Comparison of ENCODE assay signal across 8 mouse cellular contexts in genomic region chr19:37375755-37376615, GRCm38 (mm10). TPM values are rescaled to one million over a fixed set of nuclear protein-coding genes. Genes with fewer than 3 reads are reported as not detected.
DNase-seq lines count a peak whose midpoint lies in the region; ATAC-seq and TF ChIP-seq lines count a peak whose summit lies in the region.

Kif11 (plus strand) TSS chr19:37376403.

- H3K9me3 ChIP-seq in E14TG2a.4 (ENCODE audit: low read length), result no peaks in the 10 kb centered on the region
- no peaks in the 10 kb centered on the region for H3K9me3 ChIP-seq in forebrain, embryonic 12.5 days
- no peaks in the 10 kb centered on the region for H3K9me3 ChIP-seq in heart, postnatal 0 days (replicated peaks; ENCODE audit: control insufficient read depth, low read length)
- no peaks in the 10 kb centered on the region for H3K9me3 ChIP-seq in liver, embryonic 16.5 days (replicated peaks; ENCODE audit: control insufficient read depth, low read length)
- H3K9me3 ChIP-seq in neural tube, embryonic 13.5 days, result no peaks in the 10 kb centered on the region

- H3K36me3 ChIP-seq in E14TG2a.4 (ENCODE audit: insufficient read depth, low read length), result peaks cover 18% of the 10 kb centered on the region
- H3K36me3 ChIP-seq in forebrain, embryonic 12.5 days (replicated peaks), result no peaks in the 10 kb centered on the region
- H3K36me3 ChIP-seq in heart, postnatal 0 days (replicated peaks; ENCODE audit: control insufficient read depth, insufficient read depth, low read length), result no peaks in the 10 kb centered on the region
- peaks cover 5% of the 10 kb centered on the region for H3K36me3 ChIP-seq in liver, embryonic 16.5 days (ENCODE audit: control insufficient read depth, insufficient read depth)
- no peaks in the 10 kb centered on the region for H3K36me3 ChIP-seq in neural tube, embryonic 13.5 days
- no peaks in the 10 kb centered on the region for H3K36me3 ChIP-seq in testis, adult 2 months (ENCODE audit: control insufficient read depth, insufficient read depth, low read length)

- no peak for TF ChIP-seq CTCF in E14TG2a.4 (conservative IDR thresholded peaks at IDR 0.05; ENCODE audit: low read length)
- no peak for TF ChIP-seq CTCF in heart, postnatal 0 days (IDR thresholded peaks at IDR 0.05; ENCODE audit: low read depth)
- TF ChIP-seq CTCF in testis, adult 2 months (IDR thresholded peaks at IDR 0.05; ENCODE audit: control insufficient read depth, insufficient read depth, insufficient replicate concordance, low read depth, low read length), result no peak

- peak within 1 kb of the TSS; percentile 98 for H3K4me3 ChIP-seq in E14TG2a.4 (replicated peaks; ENCODE audit: low read length)
- H3K4me3 ChIP-seq in forebrain, embryonic 12.5 days (replicated peaks), result peak within 1 kb of the TSS; percentile 88
- H3K4me3 ChIP-seq in heart, postnatal 0 days (ENCODE audit: low read depth, low read length), result peak within 1 kb of the TSS; percentile 73
- H3K4me3 ChIP-seq in liver, embryonic 16.5 days (ENCODE audit: low read depth, low read length), result peak within 1 kb of the TSS; percentile 99
- H3K4me3 ChIP-seq in neural tube, embryonic 13.5 days, result peak within 1 kb of the TSS; percentile 81
- peak within 1 kb of the TSS; percentile 99 for H3K4me3 ChIP-seq in testis, adult 2 months (ENCODE audit: control insufficient read depth, low read depth, low read length)

- ATAC-seq in forebrain, embryonic 12.5 days (ENCODE audit: low FRiP score), result peak; percentile 99
- peak; percentile 99 for ATAC-seq in heart, postnatal 0 days (ENCODE audit: insufficient read depth, low read depth)
- peak; percentile 98 for ATAC-seq in liver, embryonic 16.5 days (ENCODE audit: low read depth)
- ATAC-seq in neural tube, embryonic 13.5 days (ENCODE audit: low read depth), result peak; percentile 100

- under 1% methylated on average over 73 of the region's 73 CpGs for WGBS in forebrain, embryonic 12.5 days
- under 1% methylated on average over 73 of the region's 73 CpGs for WGBS in heart, postnatal 0 days
- under 1% methylated on average over 73 of the region's 73 CpGs for WGBS in liver, embryonic 16.5 days (ENCODE audit: insufficient replicate concordance)
- WGBS in neural tube, embryonic 13.5 days, result under 1% methylated on average over 73 of the region's 73 CpGs

- H3K4me2 ChIP-seq in forebrain, embryonic 12.5 days, result peak within 1 kb of the TSS; percentile 65
- H3K4me2 ChIP-seq in heart, postnatal 0 days (ENCODE audit: low read depth, low read length), result peak within 1 kb of the TSS; percentile 80
- peak within 1 kb of the TSS; percentile 83 for H3K4me2 ChIP-seq in liver, embryonic 16.5 days (ENCODE audit: low read depth, low read length)
- peak within 1 kb of the TSS; percentile 80 for H3K4me2 ChIP-seq in neural tube, embryonic 13.5 days

- H3K27ac ChIP-seq in forebrain, embryonic 12.5 days, result peak within 1 kb of the TSS; percentile 97
- H3K27ac ChIP-seq in heart, postnatal 0 days (ENCODE audit: low read depth), result peak within 1 kb of the TSS; percentile 98
- peak within 1 kb of the TSS; percentile 97 for H3K27ac ChIP-seq in liver, embryonic 16.5 days (ENCODE audit: low read length)
- H3K27ac ChIP-seq in neural tube, embryonic 13.5 days (replicated peaks), result peak within 1 kb of the TSS; percentile 93
- peak within 1 kb of the TSS; percentile 93 for H3K27ac ChIP-seq in testis, adult 2 months (ENCODE audit: control insufficient read depth, insufficient read depth, low read depth, low read length)

- H3K4me1 ChIP-seq in E14TG2a.4 (replicated peaks; ENCODE audit: low read depth, low read length), result peaks cover 45% of the 10 kb centered on the region
- H3K4me1 ChIP-seq in forebrain, embryonic 12.5 days, result peaks cover 36% of the 10 kb centered on the region
- H3K4me1 ChIP-seq in heart, postnatal 0 days (ENCODE audit: control insufficient read depth, insufficient read depth), result peaks cover 6% of the 10 kb centered on the region; the same call in 1 of the 2 replicates
- peaks cover 27% of the 10 kb centered on the region for H3K4me1 ChIP-seq in liver, embryonic 16.5 days (ENCODE audit: control insufficient read depth, low read depth, low read length)
- peaks cover 27% of the 10 kb centered on the region for H3K4me1 ChIP-seq in neural tube, embryonic 13.5 days (replicated peaks)
- H3K4me1 ChIP-seq in testis, adult 2 months (ENCODE audit: control insufficient read depth, insufficient read depth, low read length), result no peaks in the 10 kb centered on the region

- peak; percentile 93 for DNase-seq in c-Kit-positive CD71-positive TER-119-positive erythroid progenitor cells, embryonic 14.5 days (ENCODE audit: low spot score)
- DNase-seq in heart, postnatal 0 days (ENCODE audit: low spot score), result peak; percentile 94
- DNase-seq in kidney, postnatal 4 days, result peak; percentile 97 to 98

- TF ChIP-seq POLR2A in testis, adult 2 months (IDR thresholded peaks at IDR 0.05; ENCODE audit: control insufficient read depth, low read depth, low read length), result peak; percentile 98

- no peak for TF ChIP-seq EP300 in heart, postnatal 0 days (IDR thresholded peaks at IDR 0.05; ENCODE audit: low read depth)

- H3K27me3 ChIP-seq in E14TG2a.4 (ENCODE audit: insufficient read depth, low read length), result no peaks in the 10 kb centered on the region
- H3K27me3 ChIP-seq in forebrain, embryonic 12.5 days, result no peaks in the 10 kb centered on the region
- no peaks in the 10 kb centered on the region for H3K27me3 ChIP-seq in heart, postnatal 0 days (ENCODE audit: control insufficient read depth, insufficient read depth, low read length)
- H3K27me3 ChIP-seq in liver, embryonic 16.5 days (ENCODE audit: control insufficient read depth, insufficient read depth, low read depth, low read length), result no peaks in the 10 kb centered on the region
- no peaks in the 10 kb centered on the region for H3K27me3 ChIP-seq in neural tube, embryonic 13.5 days
- no peaks in the 10 kb centered on the region for H3K27me3 ChIP-seq in testis, adult 2 months (ENCODE audit: control insufficient read depth, insufficient read depth, low read length)

- H3K9ac ChIP-seq in forebrain, embryonic 12.5 days, result peak within 1 kb of the TSS; percentile 74
- peak within 1 kb of the TSS; percentile 85 for H3K9ac ChIP-seq in heart, postnatal 0 days (replicated peaks; ENCODE audit: low read depth, low read length)
- peak within 1 kb of the TSS; percentile 97 for H3K9ac ChIP-seq in liver, embryonic 16.5 days (ENCODE audit: low read depth, low read length)
- H3K9ac ChIP-seq in neural tube, embryonic 13.5 days, result peak within 1 kb of the TSS; percentile 73

RNA-seq across cellular contexts. Expression of gene Kif11, which starts in this region (rescaled TPM):
- polyA plus RNA-seq in forebrain, embryonic 12.5 days (2016; fragmentation: Nextera tagmentation; extraction: Ambion mirVana), result 99.0 and 107 TPM in 2 replicates
- 31.4 and 41.5 TPM in 2 replicates for total RNA-seq in heart, postnatal 0 days (2014; rRNA removed; ENCODE audit: low replicate concordance)
- polyA plus RNA-seq in heart, postnatal 0 days (2015; fragmentation: Nextera tagmentation; extraction: Ambion mirVana), result 10.4 and 10.8 TPM in 2 replicates
- 50.1 and 54.8 TPM in 2 replicates for polyA plus RNA-seq in liver, embryonic 16.5 days (2015; fragmentation: Nextera tagmentation; extraction: Ambion mirVana)
- polyA plus RNA-seq in neural tube, embryonic 13.5 days (2015; fragmentation: Nextera tagmentation; extraction: Ambion mirVana), result 10.2 and 14.3 TPM in 2 replicates
- 6.7 and 8.9 TPM in 2 replicates for polyA plus RNA-seq in testis, adult 2 months (2012; rRNA removed)

Comparison
In these comparisons a context has a peak if more than half of its experiments do, and no peak if none do; other contexts are left out.
1. Peak in every context shown above with its lines: DNase-seq, ATAC-seq, H3K4me3 ChIP-seq and H3K27ac ChIP-seq.